Mouse (Mus musculus) brain, embryonic 14.5 days (tissue): ENCODE measurements around the gene Atg4a-ps.

ENCODE experiments used
- CTCF ChIP-seq: fragments of 200-500 bp; IDR thresholded peaks from 2 replicates; pipeline ENCODE4 v1.5.1; 2012; ENCODE audit warnings: inconsistent platforms, mild to moderate bottlenecking, moderate library complexity, borderline replicate concordance; ENCODE audit not compliant: insufficient read depth, insufficient read length; ENCODE audit errors: extremely low read depth
- POLR2A ChIP-seq: fragments of 200-500 bp; IDR thresholded peaks from 2 replicates; pipeline ENCODE4 v1.6.1; 2012; ENCODE audit warnings: mild to moderate bottlenecking, inconsistent platforms, borderline replicate concordance; ENCODE audit not compliant: poor library complexity, insufficient read depth, insufficient read length, severe bottlenecking; ENCODE audit errors: extremely low read depth

DNA sequence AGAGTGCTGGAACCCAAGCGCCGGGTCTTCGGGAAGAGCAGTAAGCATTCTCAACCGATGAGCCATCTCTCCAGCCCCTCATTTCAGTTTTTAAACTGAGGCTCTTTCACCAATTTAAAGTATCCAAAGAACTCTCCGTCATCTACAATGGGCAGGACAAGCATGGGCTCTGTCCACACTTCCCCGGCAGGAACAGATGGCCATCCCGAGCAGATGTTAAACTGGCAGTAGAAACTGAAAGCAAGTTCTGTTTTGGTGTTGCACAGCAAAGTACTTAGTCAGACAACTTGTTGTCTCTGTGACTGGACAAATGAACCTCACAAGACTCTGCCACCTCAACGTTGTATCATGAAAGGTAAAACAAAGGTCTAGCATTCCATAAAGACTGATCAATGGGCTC lies 15.8 kb upstream of the Atg4a-ps start:
- TF ChIP-seq CTCF (no peak), POLR2A (no peak)
